Mouse (Mus musculus) gastrocnemius, postnatal 14 days (tissue): ENCODE measurements around the gene Gm49416. TPM values are rescaled to one million over a fixed set of nuclear protein-coding genes. Genes with fewer than 3 reads are reported as not detected.
A peak's percentile ranks its signal among the peaks of the same experiment; 100 is the strongest.

Experiments used
- DNase-seq: peaks from one replicate; pipeline ENCODE4 v3.0.0; 2021; ENCODE audit warnings: mixed read lengths
- intact Hi-C: fragments of 180-260 bp; cut with DNase I; formaldehyde crosslinking; loops from one replicate; pipeline ENCODE4 v1.15.1; 2025; ENCODE audit warnings: low total_unique reads
- microRNA-seq, 2 experiments: library from miRNA; unstranded; fragments of <30 nt; microRNA quantifications; one replicate each; pipeline ENCODE4 v1.2.0; 2021
- total RNA-seq, 2 experiments: library from RNA; stranded (reverse); gene quantifications; 2 replicates each; pipeline ENCODE4 v1.2.3; 2021

Gene Gm49416
- total RNA-seq, 2 experiments from 2014 or later = 3.3 TPM; not detected in 1

GRCm38 (mm10) chr19:8942276-8942964 is 53.7 kb downstream of the Gm49416 start:
- intact Hi-C loops = no loop called here
- peak; percentile 58 for DNase-seq

- intact Hi-C loops = no loop called here
- no peak for DNase-seq
Observed at GRCm38 (mm10) chr19:8943047-8943446, 54.3 kb downstream of the Gm49416 start.

- DNase-seq = no peak
- intact Hi-C loops = no loop called here
Observed at GRCm38 (mm10) chr19:8944062-8944461, 55.3 kb downstream of the Gm49416 start.

- intact Hi-C loops = no loop called here
- peak; percentile 82 for DNase-seq
Observed at GRCm38 (mm10) chr19:8944750-8945149, 56.0 kb downstream of the Gm49416 start.

Small RNA genes within 50 kb of the gene (microRNA-seq; reads per million reads assigned to microRNA genes)
- gene Mir5136 = 0 reads per million in 2 experiments

Other genes with a start within 250 kb of the Gm49416 start
- under 1 TPM in 1 of 2 experiments, not detected in 1; 0.02 TPM for gene Chrm1, start 225.1 kb upstream of the Gm49416 start, total RNA-seq
- 10 to 100 TPM; 24.6 to 26.8 TPM for gene Slc3a2, start 165.6 kb upstream of the Gm49416 start, total RNA-seq
- gene Wdr74, start 153.1 kb upstream of the Gm49416 start, total RNA-seq = 10 to 100 TPM; 21.7 to 23.4 TPM
- not detected for gene 1700092M07Rik, start 148.2 kb upstream of the Gm49416 start, total RNA-seq
- gene Stx5a, start 147.5 kb upstream of the Gm49416 start, total RNA-seq = 10 to 100 TPM; 24.1 to 28.0 TPM
- 10 to 100 TPM; 32.5 to 33.2 TPM for gene Nxf1, start 131.9 kb upstream of the Gm49416 start, total RNA-seq
- 10 to 100 TPM; 78.5 to 81.9 TPM for gene Tmem223, start 117.9 kb upstream of the Gm49416 start, total RNA-seq
- 10 to 100 TPM in 1 of 2 experiments, 1 to 10 TPM in 1; 9.7 to 11.1 TPM for gene Tmem179b, start 114.5 kb upstream of the Gm49416 start, total RNA-seq
- gene Taf6l, start 102.5 kb upstream of the Gm49416 start, total RNA-seq = 1 to 10 TPM; 9.0 to 9.4 TPM
- 10 to 100 TPM; 34.1 to 35.5 TPM for gene Polr2g, start 90.3 kb upstream of the Gm49416 start, total RNA-seq
- gene Zbtb3, start 86.4 kb upstream of the Gm49416 start, total RNA-seq = 1 to 10 TPM in 1 of 2 experiments, under 1 TPM in 1; 0.62 to 1.5 TPM
- gene Ttc9c, start 69.6 kb upstream of the Gm49416 start, total RNA-seq = 10 to 100 TPM in 1 of 2 experiments, 1 to 10 TPM in 1; 9.6 to 10.7 TPM
- 10 to 100 TPM; 35.4 to 37.3 TPM for gene Hnrnpul2, start 68.9 kb upstream of the Gm49416 start, total RNA-seq
- not detected for gene AC129217.1, start 59.2 kb upstream of the Gm49416 start, total RNA-seq
- gene Bscl2, start 51.5 kb upstream of the Gm49416 start, total RNA-seq = 10 to 100 TPM; 14.4 to 15.6 TPM
- gene Gng3, start 49.7 kb upstream of the Gm49416 start, total RNA-seq = not detected
- 10 to 100 TPM in 1 of 2 experiments, 1 to 10 TPM in 1; 7.8 to 11.0 TPM for gene Lrrn4cl, start 38.2 kb upstream of the Gm49416 start, total RNA-seq
- 100 to 1,000 TPM; 182 to 211 TPM for gene Ubxn1, start 17.4 kb upstream of the Gm49416 start, total RNA-seq
- gene Uqcc3, start 8.0 kb upstream of the Gm49416 start, total RNA-seq = 10 to 100 TPM; 55.1 to 64.7 TPM
- gene Lbhd1, start 5.2 kb upstream of the Gm49416 start, total RNA-seq = 1 to 10 TPM; 4.4 to 6.7 TPM
- not detected for gene Gm49403, start 5.0 kb upstream of the Gm49416 start, total RNA-seq
- gene 1810009A15Rik, start 73 bp upstream of the Gm49416 start, total RNA-seq = 10 to 100 TPM; 20.3 to 26.3 TPM
- 10 to 100 TPM in 1 of 2 experiments, 1 to 10 TPM in 1; 9.5 to 10.3 TPM for gene Ints5, start 4.1 kb downstream of the Gm49416 start, total RNA-seq
- gene Ganab, start 9.1 kb downstream of the Gm49416 start, total RNA-seq = 10 to 100 TPM; 30.7 to 34.3 TPM
- gene B3gat3, start 31.4 kb downstream of the Gm49416 start, total RNA-seq = 10 to 100 TPM; 21.4 to 24.2 TPM
- 1 to 10 TPM; 4.9 to 6.0 TPM for gene Rom1, start 40.4 kb downstream of the Gm49416 start, total RNA-seq
- 1 to 10 TPM; 8.6 to 8.9 TPM for gene Eml3, start 40.6 kb downstream of the Gm49416 start, total RNA-seq
- gene Mta2, start 52.9 kb downstream of the Gm49416 start, total RNA-seq = 10 to 100 TPM; 27.4 to 27.9 TPM
- gene Tut1, start 64.9 kb downstream of the Gm49416 start, total RNA-seq = 1 to 10 TPM; 8.2 to 8.4 TPM
- 100 to 1,000 TPM; 500 to 587 TPM for gene Eef1g, start 78.1 kb downstream of the Gm49416 start, total RNA-seq
- gene Ahnak, start 100.4 kb downstream of the Gm49416 start, total RNA-seq = 100 to 1,000 TPM; 194 to 197 TPM
- not detected for gene Scgb1a1, start 199.0 kb downstream of the Gm49416 start, total RNA-seq
- gene Asrgl1, start 246.7 kb downstream of the Gm49416 start, total RNA-seq = 10 to 100 TPM; 15.6 to 18.5 TPM